Mouse (Mus musculus) heart, embryonic 12.5 days (tissue): ENCODE data around the gene Ddx49. TPM values are rescaled to one million over a fixed set of nuclear protein-coding genes. Genes with fewer than 3 reads are reported as not detected.

ENCODE experiments used
- ATAC-seq: fragments of 200-750 bp; cut with Nextera tagmentation; 2 replicates; pipeline ENCODE4 v1.8.0; 2017; ENCODE audit warnings: moderate TSS enrichment, moderate library complexity; ENCODE audit not compliant: insufficient number of reproducible peaks, low FRiP score
- H3K27ac ChIP-seq: fragments of 300-500 bp; sonication (generic); 2 replicates; pipeline ENCODE4 v1.5.1; 2016; ENCODE audit warnings: mild to moderate bottlenecking, moderate library complexity; ENCODE audit not compliant: poor library complexity, severe bottlenecking
- H3K27me3 ChIP-seq: fragments of 300-500 bp; sonication (generic); replicated peaks from 2 replicates; pipeline ENCODE4 v1.6.1; 2016; ENCODE audit warnings: mild to moderate bottlenecking, moderate library complexity
- H3K36me3 ChIP-seq: fragments of 300-500 bp; sonication (generic); 2 replicates; pipeline ENCODE4 v1.6.1; 2016; ENCODE audit warnings: mild to moderate bottlenecking, moderate library complexity
- H3K4me1 ChIP-seq: fragments of 300-500 bp; sonication (generic); replicated peaks from 2 replicates; pipeline ENCODE4 v1.6.1; 2016; ENCODE audit warnings: mild to moderate bottlenecking
- H3K4me2 ChIP-seq: fragments of 300-500 bp; sonication (generic); 2 replicates; pipeline ENCODE4 v1.6.1; 2016; ENCODE audit warnings: mild to moderate bottlenecking, moderate library complexity
- H3K4me3 ChIP-seq: fragments of 300-500 bp; sonication (generic); 2 replicates; pipeline ENCODE4 v1.5.1; 2016; ENCODE audit warnings: mild to moderate bottlenecking
- H3K9ac ChIP-seq: fragments of 300-500 bp; sonication (generic); 2 replicates; pipeline ENCODE4 v1.6.1; 2016; ENCODE audit warnings: mild to moderate bottlenecking, moderate library complexity
- H3K9me3 ChIP-seq: fragments of 300-500 bp; sonication (generic); replicated peaks from 2 replicates; pipeline ENCODE4 v1.6.1; 2016; ENCODE audit warnings: mild to moderate bottlenecking, moderate library complexity
- WGBS: fragments of 180-500 bp; shearing (Covaris S2); methylation state at CpG from one replicate; pipeline ENCODE4 v1.1.7; 2016; 5-methylcytosine and 5-hydroxymethylcytosine counted together
- polyA plus RNA-seq: library from polyadenylated mRNA; unstranded; fragments of >200 nt; fragmentation: Nextera tagmentation; extraction: Ambion mirVana; gene quantifications from 2 replicates; pipeline ENCODE4 v1.2.1, GENCODE M21; 2016

Ddx49 gene
- polyA plus RNA-seq, 1 experiment from 2014 or later: 34.3 TPM

- no peak overlapping the region for H3K27ac ChIP-seq
- 0 out of 2 replicates have a peak, but pooled peaks cover 1% of the 10 kb centered on the region for H3K9me3 ChIP-seq
- H3K4me1 ChIP-seq: peaks cover 24% of the 10 kb centered on the region
- H3K4me2 ChIP-seq: no peak overlapping the region
- H3K36me3 ChIP-seq: peaks cover 69% of the 10 kb centered on the region
- peaks cover 21% of the 10 kb centered on the region for H3K27me3 ChIP-seq
- 91% methylated on average over 6 of the region's 6 CpGs for WGBS
- no peak overlapping the region for H3K9ac ChIP-seq
- no peak for ATAC-seq
- no peak overlapping the region for H3K4me3 ChIP-seq
Observed at GRCm38 (mm10) chr8:70332878-70333202, 30.6 kb upstream of the Ddx49 start.

DNA sequence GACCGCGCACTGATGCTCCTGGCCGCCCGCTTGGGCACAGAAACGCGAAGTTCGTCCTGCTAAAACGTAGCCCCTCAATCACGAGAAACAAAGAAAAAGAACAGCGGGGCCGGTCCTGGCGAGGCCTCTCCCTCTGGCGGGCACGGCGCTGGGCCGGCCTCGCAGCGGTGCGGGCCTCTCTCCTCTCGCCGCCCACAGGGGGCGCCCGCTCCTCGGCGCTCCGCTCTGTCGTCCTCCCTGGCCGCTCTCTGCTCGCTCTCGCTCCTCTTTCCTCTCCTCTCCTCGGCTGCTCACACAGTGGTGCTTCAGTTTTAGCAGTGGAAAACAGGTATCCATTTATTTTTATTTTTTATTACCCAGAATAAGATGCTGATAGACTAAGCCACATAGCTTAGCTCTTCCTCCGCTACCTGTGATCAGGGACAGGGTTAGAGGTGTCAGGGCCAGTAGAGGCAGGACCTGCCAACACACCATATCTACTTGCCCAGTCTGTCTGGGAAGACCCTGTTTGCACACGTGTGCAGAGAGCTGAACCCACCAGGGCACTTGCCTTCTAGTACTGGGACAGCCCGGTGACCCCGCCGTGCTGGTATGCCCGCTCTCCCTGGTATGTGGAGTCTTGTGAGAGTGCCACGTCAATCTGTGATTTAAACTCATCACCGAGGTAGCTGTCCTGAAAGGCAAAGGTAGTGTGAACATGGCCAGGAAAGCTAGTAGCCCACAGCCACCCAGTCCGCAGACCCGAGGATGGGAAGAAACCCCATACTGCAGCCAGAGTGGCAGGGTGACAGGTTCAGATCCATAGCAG is 30.0 kb upstream of the Ddx49 start:
- H3K9ac ChIP-seq: no peak overlapping the region
- H3K27me3 ChIP-seq: peaks cover 21% of the 10 kb centered on the region
- H3K4me2 ChIP-seq: no peak overlapping the region
- WGBS: 35% methylated on average over 40 of the region's 41 CpGs
- peaks cover 24% of the 10 kb centered on the region for H3K4me1 ChIP-seq
- no peak overlapping the region for H3K27ac ChIP-seq
- peaks cover 7% of the 10 kb centered on the region; the same call in 1 of the 2 replicates for H3K9me3 ChIP-seq
- H3K36me3 ChIP-seq: peaks cover 66% of the 10 kb centered on the region
- H3K4me3 ChIP-seq: no peak overlapping the region
- ATAC-seq: peak; percentile 43; the same call in 1 of the 2 replicates

GRCm38 (mm10) chr8:70331526-70331925 is 29.2 kb upstream of the Ddx49 start:
- Histone ChIP-seq H3K4me3 (no peak overlapping the region), H3K36me3 (peaks cover 60% of the 10 kb centered on the region), H3K27ac (no peak overlapping the region), H3K27me3 (peaks cover 21% of the 10 kb centered on the region), H3K4me1 (peaks cover 24% of the 10 kb centered on the region), H3K9ac (no peak overlapping the region), H3K4me2 (no peak overlapping the region), H3K9me3 (peaks cover 8% of the 10 kb centered on the region; the same call in 1 of the 2 replicates)
- ATAC-seq: no peak
- 80% methylated on average over 19 of the region's 19 CpGs for WGBS

GRCm38 (mm10) chr8:70330741-70331364 is 28.6 kb upstream of the Ddx49 start:
- Histone ChIP-seq H3K9ac (peak overlapping the region; percentile 36), H3K36me3 (peaks cover 53% of the 10 kb centered on the region), H3K27ac (no peak overlapping the region), H3K27me3 (peaks cover 21% of the 10 kb centered on the region), H3K4me2 (peak overlapping the region; percentile 64), H3K4me1 (peaks cover 24% of the 10 kb centered on the region), H3K4me3 (peak overlapping the region; percentile 33), H3K9me3 (peaks cover 8% of the 10 kb centered on the region; the same call in 1 of the 2 replicates)
- 36% methylated on average over 53 of the region's 53 CpGs for WGBS
- peak; percentile 77 for ATAC-seq

GRCm38 (mm10) chr8:70329835-70330740 is 27.8 kb upstream of the Ddx49 start:
- Histone ChIP-seq H3K36me3 (peaks cover 46% of the 10 kb centered on the region), H3K27ac (no peak overlapping the region), H3K4me3 (peak overlapping the region; percentile 33), H3K4me1 (peaks cover 24% of the 10 kb centered on the region), H3K27me3 (peaks cover 21% of the 10 kb centered on the region), H3K9ac (peak overlapping the region; percentile 36), H3K9me3 (peaks cover 8% of the 10 kb centered on the region; the same call in 1 of the 2 replicates), H3K4me2 (peak overlapping the region; percentile 64)
- peak; percentile 15; the same call in 1 of the 2 replicates for ATAC-seq
- 7% methylated on average over 45 of the region's 45 CpGs for WGBS

DNA sequence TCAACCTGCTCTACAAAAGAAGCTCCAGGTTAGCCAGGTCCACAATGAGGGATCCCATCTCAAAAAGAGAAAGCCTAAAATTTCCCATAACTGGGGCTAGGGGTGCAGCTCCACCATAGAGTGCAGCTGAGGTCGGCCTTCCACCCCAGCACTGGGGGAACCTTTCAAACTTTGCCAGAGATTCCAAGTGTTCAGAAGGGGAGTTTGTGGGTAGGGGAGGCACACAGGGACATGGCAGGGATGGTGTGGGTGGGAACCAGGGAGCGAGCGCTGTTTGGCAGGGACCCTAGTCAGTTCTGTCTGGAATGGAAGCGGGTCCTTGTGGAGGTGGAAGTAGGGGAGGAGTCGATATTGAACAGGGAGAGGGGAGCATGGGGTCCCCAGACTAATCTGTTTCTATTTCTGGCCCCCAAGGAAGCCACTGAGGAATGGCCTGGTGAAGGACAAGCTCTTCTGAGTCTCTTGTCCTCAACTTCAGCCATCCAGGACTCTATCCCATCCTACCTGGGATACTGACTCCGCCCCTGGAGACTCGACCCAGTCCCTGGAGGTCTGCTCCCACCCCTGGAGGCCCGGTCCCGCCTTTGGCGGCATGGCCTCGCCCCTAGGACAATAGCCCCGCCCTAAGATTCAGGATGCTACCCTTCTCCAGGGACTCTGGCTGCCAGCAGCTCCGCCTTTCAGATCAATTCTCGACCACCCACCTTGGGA is 27.0 kb upstream of the Ddx49 start, which contains the start of gene Gdf1:
Gene Gdf1 (plus strand): TSS at position 694 of the 711 bp plus-strand sequence.
- Histone ChIP-seq H3K9me3 (peaks cover 8% of the 10 kb centered on the region; the same call in 1 of the 2 replicates), H3K9ac (peak within 1 kb of the TSS; percentile 36), H3K27me3 (peaks cover 21% of the 10 kb centered on the region), H3K4me3 (peak within 1 kb of the TSS; percentile 33), H3K27ac (peak within 1 kb of the TSS; percentile 22), H3K4me1 (peaks cover 24% of the 10 kb centered on the region), H3K36me3 (peaks cover 37% of the 10 kb centered on the region), H3K4me2 (peak within 1 kb of the TSS; percentile 64)
- WGBS: 27% methylated on average over 14 of the region's 14 CpGs
- ATAC-seq: peak; percentile 53

DNA sequence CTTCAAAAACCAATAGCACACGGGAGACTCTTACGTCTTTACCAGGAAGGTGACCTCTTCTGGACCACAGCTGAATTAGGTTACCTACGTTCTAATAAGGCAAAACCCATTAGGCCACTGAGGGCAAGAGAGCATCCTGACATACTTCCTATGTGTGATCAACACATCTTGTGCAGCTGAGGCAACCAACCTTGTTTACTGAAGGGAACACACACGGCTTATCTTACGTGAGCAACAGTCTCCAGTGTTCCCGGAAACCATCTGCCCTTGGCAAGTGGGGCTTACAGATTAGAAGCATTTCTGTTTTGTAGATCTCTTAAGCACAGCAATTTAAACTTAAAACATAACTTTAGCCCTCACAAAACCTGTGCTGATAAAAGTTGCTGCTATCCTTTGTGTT is 25.2 kb upstream of the Ddx49 start:
- Histone ChIP-seq H3K9ac (no peak overlapping the region), H3K36me3 (peaks cover 20% of the 10 kb centered on the region), H3K4me2 (no peak overlapping the region), H3K27ac (peak overlapping the region; percentile 22), H3K9me3 (peaks cover 8% of the 10 kb centered on the region; the same call in 1 of the 2 replicates), H3K27me3 (peaks cover 21% of the 10 kb centered on the region), H3K4me3 (no peak overlapping the region), H3K4me1 (peaks cover 24% of the 10 kb centered on the region)
- peak; percentile 49; the same call in 1 of the 2 replicates for ATAC-seq
- WGBS: 75% methylated on average over 6 of the region's 6 CpGs

DNA sequence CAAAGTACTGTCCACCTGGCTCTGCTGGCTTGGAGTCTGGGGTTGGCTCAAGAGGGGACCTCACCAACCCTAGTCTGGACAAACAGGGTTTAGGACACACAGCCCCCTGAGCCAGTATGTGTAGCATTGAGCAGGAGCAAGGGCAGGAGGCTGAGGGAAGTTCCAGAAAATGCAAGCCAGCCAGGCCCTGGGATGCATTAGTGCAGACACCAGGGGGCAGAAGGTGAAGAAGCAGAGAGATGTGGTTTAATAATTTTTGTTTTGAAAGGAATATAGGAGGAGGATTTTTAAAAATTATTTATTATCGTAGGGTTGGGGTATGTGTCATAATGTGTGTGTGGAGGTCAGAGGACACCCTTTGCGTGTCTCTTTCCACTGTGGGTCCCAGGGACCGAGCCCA is 21.4 kb upstream of the Ddx49 start:
- ATAC-seq: no peak
- H3K4me1 ChIP-seq: no peaks in the 10 kb centered on the region
- no peak overlapping the region for H3K27ac ChIP-seq
- H3K9me3 ChIP-seq: peaks cover 8% of the 10 kb centered on the region; the same call in 1 of the 2 replicates
- no peak overlapping the region for H3K4me2 ChIP-seq
- peaks cover 4% of the 10 kb centered on the region; the same call in 1 of the 2 replicates for H3K36me3 ChIP-seq
- no peaks in the 10 kb centered on the region for H3K27me3 ChIP-seq
- no peak overlapping the region for H3K9ac ChIP-seq
- 93% methylated on average over 3 of the region's 3 CpGs for WGBS
- no peak overlapping the region for H3K4me3 ChIP-seq

DNA sequence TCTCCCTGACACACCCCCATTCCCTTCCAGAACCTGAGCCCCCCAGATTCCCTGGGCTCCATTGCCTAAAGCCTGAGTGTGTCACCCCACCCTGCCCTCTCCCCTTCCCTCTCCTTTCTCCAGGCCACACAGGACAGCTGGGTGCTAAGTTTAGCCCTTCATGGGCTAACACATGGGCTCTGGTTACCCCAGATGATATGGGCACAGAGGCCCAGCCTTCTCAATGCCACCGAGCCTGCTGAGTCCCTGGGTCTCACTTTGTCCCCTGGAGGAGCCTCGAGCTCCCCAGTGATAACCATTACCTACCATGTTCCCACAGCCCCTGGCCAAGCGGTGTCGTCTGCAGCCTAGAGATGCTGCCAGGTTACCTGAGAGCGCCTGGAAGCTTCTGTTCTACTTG is 15.6 kb upstream of the Ddx49 start:
- peaks cover 13% of the 10 kb centered on the region; the same call in 1 of the 2 replicates for H3K27me3 ChIP-seq
- no peak overlapping the region for H3K27ac ChIP-seq
- H3K4me2 ChIP-seq: no peak overlapping the region
- no peak for ATAC-seq
- WGBS: 75% methylated on average over 5 of the region's 5 CpGs
- no peak overlapping the region for H3K4me3 ChIP-seq
- H3K9ac ChIP-seq: no peak overlapping the region
- peaks cover 25% of the 10 kb centered on the region for H3K4me1 ChIP-seq
- H3K9me3 ChIP-seq: no peaks in the 10 kb centered on the region
- peaks cover 11% of the 10 kb centered on the region for H3K36me3 ChIP-seq
